Mouse (Mus musculus) neural tube, embryonic 14.5 days (tissue): ENCODE results near the gene Trappc13. TPM values are rescaled to one million over a fixed set of nuclear protein-coding genes. Genes with fewer than 3 reads are reported as not detected.

Experiments used
- polyA plus RNA-seq: library from polyadenylated mRNA; unstranded; fragments of >200 nt; fragmentation: Nextera tagmentation; extraction: Ambion mirVana; gene quantifications from 2 replicates; pipeline ENCODE4 v1.2.1, GENCODE M21; 2014

Trappc13 gene
- polyA plus RNA-seq, 1 experiment from 2014 or later: 62.5 TPM

Other genes starting within 250 kb of the Trappc13 start
- 63.6 and 71.6 TPM in 2 replicates for gene Nln, start 68.9 kb downstream of the Trappc13 start, polyA plus RNA-seq
- 33.0 and 38.5 TPM in 2 replicates for gene Sgtb, start 68.7 kb downstream of the Trappc13 start, polyA plus RNA-seq
- gene Trim23, start 328 bp upstream of the Trappc13 start, polyA plus RNA-seq: 42.7 and 43.5 TPM in 2 replicates
- gene Cenpk, start 50.1 kb upstream of the Trappc13 start, polyA plus RNA-seq: 8.3 and 11.3 TPM in 2 replicates
- 8.3 and 8.5 TPM in 2 replicates for gene Ppwd1, start 50.4 kb upstream of the Trappc13 start, polyA plus RNA-seq
- 1.9 TPM in 2 replicates for gene Adamts6, start 109.4 kb upstream of the Trappc13 start, polyA plus RNA-seq